ENCODE assay signal across 9 mouse cellular contexts in the genomic region with DNA sequence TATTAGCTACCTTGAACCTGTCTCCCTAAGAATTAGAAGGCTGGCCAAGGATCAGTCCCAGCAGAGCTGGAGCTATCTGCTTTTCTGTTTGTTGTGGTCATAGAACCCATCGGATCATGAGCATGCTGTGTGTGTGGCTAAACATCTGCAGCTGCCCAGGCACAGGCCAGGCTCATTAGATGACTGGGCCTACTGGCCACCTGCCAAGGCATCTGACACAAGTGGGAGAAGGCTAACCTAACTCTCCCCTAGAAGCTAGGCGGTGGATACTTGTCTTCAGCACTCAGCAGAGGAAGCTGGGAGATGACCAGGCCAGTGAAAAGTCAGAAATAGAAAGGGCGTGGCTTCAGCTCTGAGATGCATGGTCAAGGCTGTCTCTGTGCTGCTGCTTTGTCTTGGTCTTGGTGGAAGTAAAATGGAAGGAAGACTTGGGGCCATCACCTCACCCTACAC.
DNase-seq lines count a peak whose midpoint lies in the region; ATAC-seq and TF ChIP-seq lines count a peak whose summit lies in the region.
"Had no signal": no experiment of that assay in that cellular context is flagged by ENCODE, and none has a peak within 500 bp of the region (broad histone marks: within the 10 kb centered on the region; RNA-seq: fewer than 3 reads in every experiment).

No protein-coding gene starts in this region.

- peak; percentile 3 for DNase-seq in cerebellum, adult 9-11 months
- no peak for DNase-seq in cerebellum, adult 9-10 months
- peak; percentile 39 for DNase-seq in embryo, embryonic 11 days
- DNase-seq in heart, adult 2 months: peak; percentile 49 to 62
- peak; percentile 70 for DNase-seq in liver, postnatal 0 days
- DNase-seq in ovary, postnatal 10 days (ENCODE audit: low spot score): peak; percentile 5

- H3K27me3 ChIP-seq in heart, adult 2 months (ENCODE audit: control insufficient read depth, insufficient read depth, low read length): no peaks in the 10 kb centered on the region
- no peaks in the 10 kb centered on the region for H3K27me3 ChIP-seq in intestine, postnatal 0 days (replicated peaks; ENCODE audit: control insufficient read depth, insufficient read depth, low read length)
- H3K27me3 ChIP-seq in liver, postnatal 0 days (ENCODE audit: insufficient read depth, low read length): no peaks in the 10 kb centered on the region
- H3K27me3 ChIP-seq: megakaryocyte, embryonic 14.5 days had no signal

- no peak for TF ChIP-seq POLR2A in heart, adult 2 months (IDR thresholded peaks at IDR 0.05; ENCODE audit: insufficient read depth, low read depth, low read length)

- 0 out of 2 replicates have a peak, but pooled peaks have one; percentile 25 for TF ChIP-seq EP300 in heart, adult 2 months (IDR thresholded peaks at IDR 0.05; ENCODE audit: insufficient read depth, low read depth, low read length)
- TF ChIP-seq EP300 in liver, postnatal 0 days (IDR thresholded peaks at IDR 0.05; ENCODE audit: low read depth): no peak

- H3K9ac ChIP-seq in heart, adult 2 months (ENCODE audit: low read depth, low read length): no peak overlapping the region
- H3K9ac ChIP-seq in intestine, postnatal 0 days (ENCODE audit: low read depth, low read length): no peak overlapping the region
- H3K9ac ChIP-seq in liver, postnatal 0 days (replicated peaks): no peak overlapping the region

- no peak overlapping the region for H3K27ac ChIP-seq in heart, adult 2 months
- H3K27ac ChIP-seq in intestine, postnatal 0 days (ENCODE audit: low read depth, low read length): no peak overlapping the region
- peak overlapping the region; percentile 40; the same call in 1 of the 2 replicates for H3K27ac ChIP-seq in liver, postnatal 0 days (ENCODE audit: low read depth)

- no peak overlapping the region for H3K4me3 ChIP-seq in heart, adult 2 months
- H3K4me3 ChIP-seq in intestine, postnatal 0 days (ENCODE audit: low read depth, low read length): no peak overlapping the region
- no peak overlapping the region for H3K4me3 ChIP-seq in liver, postnatal 0 days (ENCODE audit: low read depth, low read length)
- H3K4me3 ChIP-seq: megakaryocyte, embryonic 14.5 days had no signal

- 15% methylated on average over 3 of the region's 3 CpGs for WGBS in heart, adult 2 months
- WGBS in intestine, postnatal 0 days: 12% methylated on average over 3 of the region's 3 CpGs
- 39% methylated on average over 3 of the region's 3 CpGs for WGBS in liver, postnatal 0 days (ENCODE audit: insufficient replicate concordance)

- ATAC-seq in intestine, postnatal 0 days: peak; percentile 79
- peak; percentile 70 for ATAC-seq in liver, postnatal 0 days
- no peak for ATAC-seq in erythroid progenitor cell, adult 5-6 weeks (replicated peaks; ENCODE audit: low FRiP score, poor library complexity, severe bottlenecking)

- H3K9me3 ChIP-seq in intestine, postnatal 0 days (ENCODE audit: control insufficient read depth): no peaks in the 10 kb centered on the region
- H3K9me3 ChIP-seq in liver, postnatal 0 days (ENCODE audit: low read length): no peaks in the 10 kb centered on the region
- H3K9me3 ChIP-seq: megakaryocyte, embryonic 14.5 days had no signal

- intact Hi-C loops in heart, adult 2 months (cut with DNase I): no loop called here

- TF ChIP-seq CTCF in heart, adult 2 months (IDR thresholded peaks at IDR 0.05): no peak
- TF ChIP-seq CTCF in intestine, postnatal 0 days (IDR thresholded peaks at IDR 0.05; ENCODE audit: low read depth): no peak
- no peak for TF ChIP-seq CTCF in liver, postnatal 0 days (IDR thresholded peaks at IDR 0.05; ENCODE audit: low read depth)

- H3K36me3 ChIP-seq in heart, adult 2 months (ENCODE audit: control insufficient read depth, insufficient read depth, low read length): no peaks in the 10 kb centered on the region
- no peaks in the 10 kb centered on the region for H3K36me3 ChIP-seq in intestine, postnatal 0 days (ENCODE audit: control insufficient read depth, insufficient read depth)
- H3K36me3 ChIP-seq in liver, postnatal 0 days (replicated peaks; ENCODE audit: insufficient read depth, low read length): no peaks in the 10 kb centered on the region

- peak overlapping the region; percentile 57 for H3K4me2 ChIP-seq in intestine, postnatal 0 days (replicated peaks; ENCODE audit: low read depth)
- peak overlapping the region; percentile 40 for H3K4me2 ChIP-seq in liver, postnatal 0 days (ENCODE audit: low read depth, low read length)

- no peaks in the 10 kb centered on the region for H3K79me2 ChIP-seq in heart, adult 2 months (replicated peaks; ENCODE audit: control insufficient read depth, insufficient read depth, low read length)

- peaks cover 4% of the 10 kb centered on the region for H3K4me1 ChIP-seq in heart, adult 2 months (ENCODE audit: control insufficient read depth, insufficient read depth, low read length)
- peaks cover 22% of the 10 kb centered on the region for H3K4me1 ChIP-seq in intestine, postnatal 0 days (replicated peaks; ENCODE audit: control insufficient read depth, insufficient read depth, low read length)
- H3K4me1 ChIP-seq in liver, postnatal 0 days (ENCODE audit: insufficient read depth): peaks cover 18% of the 10 kb centered on the region
